Mouse (Mus musculus) kidney, postnatal 25 days (tissue): Measurements from ENCODE around the gene Cnbd2.

Experiments
- DNase-seq, 2 experiments: peaks; one replicate each; pipeline ENCODE4 v3.0.0; 2021; ENCODE audit warnings: mixed read lengths in 2 of 2

Cnbd2 gene

DNA sequence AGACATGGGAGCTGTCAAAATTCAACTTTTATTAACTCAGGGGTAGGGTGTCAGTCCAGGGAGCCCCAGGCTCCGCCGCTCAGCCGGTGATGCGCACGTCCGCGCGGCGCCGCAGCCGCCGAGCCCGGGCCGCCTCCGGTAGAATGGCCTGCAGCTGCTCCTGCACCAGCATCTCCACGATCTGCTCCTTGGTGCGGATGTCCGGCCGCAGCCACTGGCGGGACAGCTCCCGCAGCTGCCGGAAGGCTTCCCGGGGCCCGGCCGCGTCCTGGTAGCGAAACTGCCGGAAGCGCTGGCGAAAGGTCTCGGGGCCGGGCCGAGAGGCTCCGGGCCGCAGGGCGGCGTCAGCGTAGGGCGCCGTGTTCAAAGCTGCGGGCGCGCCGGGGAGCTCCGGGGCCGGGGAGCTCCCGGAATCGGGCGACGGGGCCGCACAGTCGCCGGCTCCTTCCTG, 233 bp upstream of the Cnbd2 start:
- DNase-seq, result peak; percentile 74 to 87

DNA sequence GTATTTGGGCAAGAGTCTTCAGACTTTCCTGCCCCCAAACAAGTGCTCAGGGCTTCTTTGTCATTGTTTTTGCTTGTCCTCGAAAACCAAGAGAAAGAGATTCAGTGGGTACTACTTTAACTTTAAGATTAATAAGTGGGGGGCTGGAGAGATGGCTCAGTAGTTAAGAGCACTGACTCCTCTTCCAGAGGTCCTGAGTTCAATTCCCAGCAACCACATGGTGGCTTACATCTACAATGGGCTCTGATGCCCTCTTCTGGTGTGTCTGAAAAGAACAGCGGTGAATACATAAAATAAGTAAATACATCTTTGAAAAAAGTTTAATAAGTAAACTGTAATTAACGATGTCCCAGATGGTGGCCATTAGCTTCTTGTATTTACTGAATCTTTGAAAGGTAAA, 1.1 kb downstream of the Cnbd2 start:
- DNase-seq, result no peak

DNA sequence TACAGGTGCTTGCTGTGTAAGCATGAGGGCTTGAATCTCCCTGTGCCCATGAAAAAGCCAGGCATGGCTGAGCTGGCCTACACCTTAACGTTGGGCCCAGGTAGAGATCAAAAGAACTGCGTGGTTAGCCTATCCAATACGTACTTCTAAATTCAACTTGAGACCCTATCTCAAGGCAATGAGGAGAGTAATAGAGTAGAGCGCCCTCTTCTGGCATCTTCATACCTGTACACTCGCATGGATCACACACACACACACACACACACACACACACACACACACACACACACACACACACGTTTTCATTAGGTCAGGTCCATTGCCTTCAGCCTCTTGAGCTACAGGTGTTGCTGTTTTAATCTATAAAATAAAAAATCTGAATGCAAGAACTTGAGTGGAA, 2.7 kb downstream of the Cnbd2 start:
- no peak for DNase-seq

DNA sequence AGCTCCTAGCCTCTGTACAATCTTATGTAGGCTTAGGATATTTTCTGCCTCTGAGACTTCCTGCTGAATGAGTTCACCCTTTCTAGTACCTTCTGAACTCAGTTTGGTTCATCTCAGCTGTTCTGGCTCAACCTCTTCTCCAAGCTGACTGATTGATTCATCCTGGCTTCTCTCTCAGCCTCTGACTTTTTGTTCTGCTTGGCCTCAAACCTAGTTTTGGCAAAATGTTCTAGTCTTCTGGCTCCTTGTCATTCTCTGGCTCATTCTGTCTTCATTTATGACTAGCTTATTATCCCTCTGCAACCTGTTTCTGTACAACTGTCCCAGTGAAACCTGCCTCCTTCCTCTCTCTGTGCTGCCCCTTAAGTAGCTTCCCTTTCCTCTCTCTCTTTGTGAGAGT, 6.4 kb downstream of the Cnbd2 start:
- no peak for DNase-seq

DNA sequence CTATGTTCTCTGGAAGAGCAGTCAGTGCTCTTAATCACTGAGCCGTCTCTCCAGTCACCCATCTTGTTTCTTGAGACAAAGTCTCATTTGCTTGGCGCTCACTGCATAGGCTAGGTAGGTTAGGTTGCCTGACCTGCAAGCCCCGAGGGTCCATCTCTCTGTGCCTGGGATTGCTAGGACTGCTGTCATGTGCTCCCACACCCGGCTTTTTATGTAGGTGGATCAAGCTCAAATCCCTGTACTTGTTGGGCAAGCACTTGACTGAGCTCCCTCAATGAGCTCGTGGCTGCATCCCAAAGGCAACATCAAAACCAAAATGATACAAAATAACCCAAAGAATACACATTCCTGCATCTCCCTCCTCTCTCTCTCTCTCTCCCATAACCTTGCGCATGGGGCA, 9.4 kb downstream of the Cnbd2 start:
- DNase-seq, result no peak

DNA sequence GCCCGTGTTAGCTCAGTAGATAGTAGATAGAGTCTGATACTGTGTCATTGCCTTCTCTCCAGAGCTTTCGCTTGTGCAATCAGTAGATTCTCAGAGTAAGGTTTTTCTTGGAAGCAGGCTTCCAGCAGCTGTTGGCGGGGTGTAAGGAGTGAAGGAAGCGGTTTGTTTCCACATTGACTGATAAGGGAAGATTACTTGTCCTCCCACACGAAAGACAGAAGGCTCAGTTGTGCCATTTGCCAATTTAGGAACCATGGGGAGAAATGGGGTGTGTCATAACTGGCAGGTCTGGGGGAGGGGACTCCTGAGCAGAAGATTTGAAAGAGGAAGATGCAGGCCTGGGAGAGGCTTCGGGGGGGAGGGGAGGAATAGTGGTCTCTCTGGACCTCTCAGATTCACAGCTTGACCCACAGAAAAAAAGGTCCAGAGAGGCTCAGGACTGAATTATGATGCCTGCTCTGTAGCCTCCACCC, 12.1 kb downstream of the Cnbd2 start:
- no peak for DNase-seq

DNA sequence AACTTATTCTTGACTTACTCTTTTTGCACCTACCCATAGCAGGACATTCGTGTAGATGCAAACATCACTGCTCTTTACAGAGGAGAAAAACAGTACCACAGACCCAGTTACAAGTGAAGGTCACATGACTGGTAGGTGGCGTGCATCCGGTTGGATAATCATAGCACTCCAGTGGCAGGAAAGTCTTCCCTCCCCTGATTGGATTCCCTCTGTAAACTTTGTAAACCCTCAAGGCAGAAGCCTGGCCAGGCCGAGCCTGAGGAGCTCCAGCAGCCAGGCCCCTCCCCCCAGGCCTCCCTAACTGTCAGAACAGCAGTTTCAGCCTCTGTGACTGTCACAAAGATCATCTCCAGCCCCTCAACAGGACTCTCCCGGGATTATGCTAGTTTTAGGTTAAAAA, 12.6 kb downstream of the Cnbd2 start:
- DNase-seq, result peak; percentile 46 to 70

DNA sequence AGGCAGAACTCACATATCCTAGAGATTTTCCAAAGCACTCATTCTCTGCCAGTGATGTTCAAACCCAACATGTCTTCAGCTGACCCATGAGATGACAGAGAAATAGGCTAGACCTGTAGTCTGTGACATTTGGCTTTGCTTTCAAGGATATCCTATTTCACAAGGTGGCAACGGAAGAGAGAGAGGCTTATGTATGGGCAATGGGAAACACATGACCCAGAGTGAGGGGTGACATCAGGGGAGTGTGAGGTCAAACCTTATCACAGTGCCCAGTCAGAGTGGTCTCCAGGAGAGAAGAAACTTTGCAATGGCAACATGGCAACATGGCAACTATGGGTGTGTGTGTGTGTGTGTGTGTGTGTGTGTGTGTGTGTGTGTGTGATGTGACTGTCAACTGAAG, 18.6 kb downstream of the Cnbd2 start:
- DNase-seq, result no peak

DNA sequence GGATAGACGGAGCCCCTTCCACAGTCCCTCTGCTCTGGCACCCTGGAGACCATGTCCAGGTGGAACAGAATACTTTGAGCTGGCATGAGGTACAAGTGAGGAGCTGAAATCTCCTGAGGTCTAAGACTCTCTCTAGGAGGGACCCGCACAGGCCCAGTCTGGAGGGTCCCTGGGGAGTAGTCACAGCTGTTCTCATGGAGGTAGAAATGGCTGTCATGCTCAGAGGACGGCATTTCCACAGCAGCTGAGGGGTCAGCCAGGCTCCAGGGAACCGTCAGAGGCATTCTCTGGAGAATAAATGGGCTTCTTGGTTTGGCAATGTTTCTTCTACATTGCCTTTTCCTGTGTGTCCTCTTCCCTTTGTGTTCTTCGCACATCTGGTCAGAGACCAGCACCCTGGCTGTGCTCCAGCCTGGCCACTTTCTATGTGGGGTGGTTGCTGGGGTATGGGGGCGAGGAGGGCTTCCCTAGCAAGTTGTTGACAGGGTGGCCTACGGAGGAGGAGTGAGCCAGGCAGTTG, 19.4 kb downstream of the Cnbd2 start:
- no peak for DNase-seq

DNA sequence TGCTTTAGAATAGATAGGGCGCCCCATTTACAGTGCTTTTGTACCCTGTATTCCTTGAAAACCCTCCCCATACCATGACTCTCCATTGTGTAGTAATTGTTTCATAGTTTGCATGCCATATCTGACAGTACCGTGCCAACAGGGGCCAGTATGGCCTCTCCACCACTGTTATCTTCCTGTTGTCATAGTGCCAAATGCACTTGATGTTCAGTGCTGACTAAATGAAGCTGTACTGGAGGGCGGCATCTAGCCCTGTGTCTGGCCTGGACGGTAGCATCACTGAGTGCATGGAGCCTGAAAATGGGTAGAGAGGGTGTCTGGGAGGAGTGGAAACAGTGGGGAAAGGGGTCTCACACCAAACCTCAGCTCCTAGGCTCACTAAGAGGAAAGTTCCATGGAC, 28.0 kb downstream of the Cnbd2 start:
- no peak for DNase-seq

DNA sequence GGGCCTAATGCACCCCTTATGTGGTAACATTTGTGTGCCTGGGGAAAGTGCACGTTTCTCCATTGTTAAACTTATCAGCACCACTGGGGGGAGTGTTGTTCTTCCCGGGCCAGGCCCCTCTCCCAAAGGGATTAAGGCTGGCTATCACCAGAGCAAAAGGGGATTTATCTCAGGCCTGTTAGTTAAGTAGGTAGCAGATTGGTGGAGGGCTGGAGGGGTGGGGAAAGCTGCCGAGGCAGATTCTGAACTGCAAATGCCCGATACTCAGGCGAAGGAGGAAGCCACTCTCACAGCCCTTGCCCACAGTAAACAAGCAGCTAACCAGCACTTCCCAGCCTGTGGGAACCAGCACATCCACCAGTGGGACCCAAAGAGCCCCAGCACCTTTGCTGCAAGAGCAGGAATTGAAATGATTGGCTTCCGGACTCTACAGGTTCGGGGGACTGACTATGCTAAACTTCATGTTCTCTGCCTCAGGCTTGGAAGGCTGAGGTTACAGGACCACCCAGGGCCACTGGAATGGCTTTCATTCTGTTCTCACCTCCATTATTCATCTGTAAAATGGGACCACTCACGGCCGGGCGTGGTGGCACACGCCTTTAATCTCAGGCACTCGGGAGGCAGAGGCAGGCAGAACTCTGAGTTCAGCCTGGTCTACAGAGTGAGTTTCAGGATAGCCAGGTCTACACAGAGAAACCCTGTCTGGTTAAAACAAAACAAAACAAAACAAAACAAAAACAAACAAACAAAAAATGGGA, 32.9 kb downstream of the Cnbd2 start:
- peak in 1 of 2 experiments; percentile 53 for DNase-seq

DNA sequence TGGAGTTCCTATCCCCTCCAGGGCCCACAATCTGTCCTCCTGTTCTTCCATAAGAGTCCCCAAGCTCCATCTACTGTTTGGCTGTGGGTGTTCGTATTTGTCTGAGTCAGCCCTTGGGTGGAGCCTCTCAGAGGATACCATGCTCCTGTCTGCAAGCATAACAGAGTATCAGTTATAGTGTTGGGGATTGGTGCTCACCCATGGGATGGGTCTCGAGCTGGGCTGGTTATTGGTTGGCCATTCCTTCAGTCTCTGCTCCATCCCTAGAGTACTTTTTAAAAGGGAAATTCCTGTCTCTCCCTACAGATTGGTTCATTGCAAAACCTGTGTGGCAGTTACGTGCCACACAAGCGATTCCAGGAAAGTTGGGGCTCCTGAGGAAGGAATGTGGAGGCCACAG, 36.7 kb downstream of the Cnbd2 start:
- DNase-seq, result no peak

DNA sequence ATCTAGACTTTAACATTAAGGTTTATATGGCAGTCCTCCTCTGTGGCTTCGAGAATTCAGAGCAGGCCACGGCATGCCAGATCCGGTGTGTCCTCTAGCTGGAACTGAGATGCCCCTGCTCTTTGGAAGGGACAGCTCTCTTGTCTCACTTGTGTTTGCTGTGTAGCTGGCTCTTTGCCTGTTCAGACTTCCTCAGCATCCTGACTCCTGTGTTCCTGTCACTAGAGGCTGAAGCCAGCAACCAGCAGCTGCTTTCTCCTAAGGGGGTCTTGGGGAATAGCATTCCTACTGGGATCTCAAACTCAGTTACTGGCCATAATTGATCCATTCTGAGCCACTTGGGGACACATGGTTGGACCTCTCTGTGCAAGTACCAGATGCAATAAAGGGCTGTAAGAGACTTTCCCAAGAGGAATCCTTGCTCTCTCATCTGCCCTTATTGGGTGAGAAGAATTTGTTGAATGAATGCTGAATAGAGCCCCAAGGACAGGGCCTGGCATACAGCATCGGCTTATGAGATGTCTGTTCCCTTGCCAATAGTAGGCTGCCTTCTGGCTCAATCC, 37.3 kb downstream of the Cnbd2 start:
- DNase-seq, result no peak

DNA sequence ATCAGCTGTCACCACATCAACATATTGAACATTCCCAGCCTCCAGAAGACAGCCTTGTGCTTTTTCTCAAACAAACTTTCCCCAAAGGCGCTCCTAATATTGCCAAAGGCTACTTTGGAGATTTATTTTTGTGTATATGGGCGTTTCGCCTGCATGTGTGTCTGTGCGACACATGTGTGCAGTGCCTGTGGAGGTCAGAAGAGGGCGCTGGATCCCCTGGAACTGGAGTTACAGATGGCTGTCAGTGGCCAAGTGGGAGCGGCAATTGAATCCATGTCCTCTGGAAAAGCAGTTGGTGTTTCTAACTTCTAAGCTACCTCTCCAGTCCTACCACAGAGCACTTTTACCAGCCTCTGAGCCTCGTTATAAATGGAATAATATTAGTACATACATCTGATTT, 39.1 kb downstream of the Cnbd2 start:
- DNase-seq, result peak in 1 of 2 experiments; percentile 19

DNA sequence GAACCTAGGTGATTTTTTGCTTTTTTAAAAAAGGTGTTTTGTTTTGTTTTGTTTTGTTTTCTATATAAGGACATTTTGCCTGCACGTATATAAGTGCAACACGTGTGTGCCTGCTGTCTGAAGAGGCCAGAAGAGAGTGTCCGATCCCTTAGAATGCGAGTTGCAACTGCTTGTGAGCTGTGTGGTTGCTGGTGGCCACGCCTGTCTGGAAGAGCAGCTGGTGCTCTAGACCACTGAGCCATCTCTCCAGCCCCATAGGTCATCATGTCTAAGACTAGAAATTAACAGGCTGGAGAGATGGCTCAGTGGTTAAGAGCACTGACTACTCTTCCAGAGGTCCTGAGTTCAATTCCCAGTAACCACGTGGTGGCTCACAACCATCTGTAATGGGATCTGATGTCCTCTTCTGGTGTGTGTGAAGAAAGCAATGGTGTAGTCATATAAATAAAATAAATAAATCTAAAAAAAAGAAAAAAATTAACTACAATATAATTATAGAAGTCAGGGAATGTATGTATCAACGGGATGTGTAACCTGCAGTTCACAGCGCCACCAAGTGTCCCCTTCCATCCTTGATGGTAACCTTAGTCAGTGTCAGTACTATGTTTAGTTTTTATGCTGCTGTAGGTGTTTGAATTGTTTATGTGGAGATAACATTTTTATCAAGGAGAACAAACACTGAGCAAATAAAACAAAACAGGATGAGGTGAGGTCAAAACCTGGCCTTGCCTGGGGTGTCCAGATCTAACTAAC, 40.5 kb downstream of the Cnbd2 start:
- DNase-seq, result peak in 1 of 2 experiments; percentile 43

DNA sequence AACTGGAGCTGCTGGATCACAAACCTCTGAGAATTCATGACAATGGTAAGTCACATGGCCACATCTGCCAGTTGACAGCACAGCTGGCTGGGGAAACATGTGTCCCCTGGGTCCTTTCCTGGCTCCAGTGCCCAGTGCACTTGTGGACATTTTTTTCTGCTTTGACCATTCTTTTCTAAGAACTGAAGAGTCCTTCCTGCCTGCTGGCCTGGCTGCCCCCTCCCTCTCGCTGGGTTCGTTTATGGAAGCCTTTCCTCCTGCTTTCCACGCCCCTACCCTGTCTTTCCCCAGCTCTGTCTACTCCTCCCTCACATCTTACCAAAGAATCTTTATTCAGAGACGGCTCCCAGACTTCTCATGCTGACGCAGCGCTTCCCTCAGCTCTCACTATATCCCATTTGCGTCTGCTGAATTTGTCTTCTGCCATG, 41.2 kb downstream of the Cnbd2 start:
- DNase-seq, result peak; percentile 18 to 50

DNA sequence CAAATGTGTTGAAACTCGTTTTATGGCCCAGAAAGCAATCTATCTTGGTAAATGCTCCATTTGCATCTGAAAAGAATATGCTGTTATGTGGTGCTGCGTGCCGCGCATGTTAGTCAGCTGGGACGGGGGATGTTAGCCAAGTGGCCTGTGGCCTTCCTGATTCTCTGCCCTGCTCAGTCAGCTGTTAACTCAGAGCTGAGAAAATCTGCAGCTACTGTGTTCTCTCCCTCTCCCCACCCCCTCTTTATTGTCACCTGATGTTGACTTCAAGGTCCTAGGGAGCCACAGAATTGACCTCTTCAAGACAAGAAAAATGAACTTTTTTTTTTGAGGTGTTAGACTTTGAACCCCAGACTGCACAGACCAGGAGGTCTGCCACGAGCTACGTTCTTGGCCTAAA, 43.9 kb downstream of the Cnbd2 start:
- DNase-seq, result peak; percentile 84 to 91

DNA sequence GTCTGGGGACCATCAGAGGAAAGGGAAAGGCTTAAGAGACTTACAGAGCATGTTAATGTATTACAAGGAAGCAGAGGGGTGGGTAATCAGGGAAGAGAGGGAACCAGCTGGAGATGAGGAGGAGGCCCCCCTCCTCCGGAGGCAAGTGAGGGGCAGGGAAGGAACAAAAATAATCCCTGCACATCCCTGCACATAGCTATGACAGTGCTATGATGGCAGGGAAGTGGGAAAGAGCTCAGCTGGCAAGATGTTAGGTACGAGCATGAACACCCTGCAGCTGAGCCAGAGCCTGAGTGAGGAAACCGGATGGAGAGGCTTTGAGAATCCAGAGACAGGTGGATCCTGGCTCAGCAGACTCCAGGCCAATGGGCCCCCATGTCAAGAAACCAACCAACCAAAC, 56.4 kb downstream of the Cnbd2 start:
- no peak for DNase-seq

DNA sequence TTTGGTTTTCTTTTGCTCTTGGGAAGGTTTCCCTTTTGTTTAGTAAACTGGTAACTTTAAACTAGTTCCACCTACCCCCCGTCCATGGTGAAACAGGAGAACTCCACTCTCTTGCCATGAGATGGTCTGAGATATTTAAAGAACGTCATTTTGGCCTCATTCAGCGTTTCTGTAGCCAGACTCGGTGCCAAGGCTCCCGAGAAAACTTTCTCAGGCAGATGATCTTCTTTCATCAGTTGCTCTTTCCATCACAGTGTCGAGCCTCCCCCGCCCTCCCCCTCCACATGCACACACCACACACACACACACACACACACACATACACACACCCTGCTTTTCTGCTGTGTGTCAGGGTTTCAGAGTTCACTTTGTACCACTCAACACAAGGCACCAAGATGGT, 58.8 kb downstream of the Cnbd2 start:
- DNase-seq, result no peak

DNA sequence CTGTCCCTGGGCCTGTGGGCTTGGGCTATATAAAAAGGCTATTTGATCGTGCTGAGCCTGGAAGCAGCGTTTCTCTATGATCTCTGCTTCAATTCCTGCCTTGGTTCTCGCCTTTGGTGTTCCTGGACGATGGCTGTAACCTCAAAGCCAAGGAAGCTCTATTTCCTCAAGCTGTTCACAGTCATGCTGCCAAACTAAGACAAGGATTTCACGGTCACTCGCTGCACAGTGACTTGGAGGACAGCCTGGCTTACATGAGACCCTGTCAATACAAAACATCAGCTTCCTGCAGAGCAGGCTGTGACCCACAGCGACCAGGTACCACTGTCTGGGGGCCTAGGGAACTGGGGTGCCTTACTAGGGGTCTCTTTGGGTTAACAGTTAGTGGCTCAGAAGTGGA, 64.9 kb downstream of the Cnbd2 start:
- DNase-seq, result no peak

DNA sequence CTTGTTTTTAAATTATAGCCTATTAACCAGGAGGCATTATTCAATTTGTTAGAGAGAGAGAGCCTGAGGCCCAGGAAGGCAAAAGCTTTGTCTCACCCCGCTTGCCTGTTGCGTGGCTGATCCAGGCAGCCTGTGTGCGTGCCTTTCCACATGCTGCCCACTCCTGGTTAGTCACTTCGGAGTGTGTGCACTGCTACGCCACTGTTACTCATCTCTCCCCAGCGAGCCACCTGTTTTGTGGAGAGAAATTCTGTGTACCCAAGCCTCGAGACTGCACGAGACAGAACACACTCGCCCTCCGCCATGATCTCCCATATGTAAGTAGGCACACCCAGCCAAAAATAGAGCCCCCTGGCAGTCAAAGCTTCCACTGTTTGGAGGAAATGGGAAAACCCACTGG, 67.8 kb downstream of the Cnbd2 start:
- no peak for DNase-seq

DNA sequence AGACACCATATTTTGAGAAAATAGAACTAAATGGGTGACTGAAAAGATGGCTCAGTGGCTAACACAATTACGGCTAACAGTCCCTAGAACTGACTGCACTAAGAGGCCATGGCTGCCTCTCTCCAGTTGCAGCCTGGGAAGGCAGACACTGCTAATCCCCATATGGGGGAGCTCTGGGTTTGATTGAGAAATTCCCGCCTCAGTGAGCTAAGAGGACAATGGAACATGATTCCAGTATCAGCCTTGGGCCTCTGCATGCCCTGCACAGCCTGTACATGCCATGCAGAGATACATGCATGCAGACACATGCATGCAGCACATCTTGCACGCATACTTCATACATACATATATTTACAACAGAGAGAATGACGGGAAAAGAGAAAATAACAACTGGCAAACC, 69.3 kb downstream of the Cnbd2 start:
- no peak for DNase-seq

DNA sequence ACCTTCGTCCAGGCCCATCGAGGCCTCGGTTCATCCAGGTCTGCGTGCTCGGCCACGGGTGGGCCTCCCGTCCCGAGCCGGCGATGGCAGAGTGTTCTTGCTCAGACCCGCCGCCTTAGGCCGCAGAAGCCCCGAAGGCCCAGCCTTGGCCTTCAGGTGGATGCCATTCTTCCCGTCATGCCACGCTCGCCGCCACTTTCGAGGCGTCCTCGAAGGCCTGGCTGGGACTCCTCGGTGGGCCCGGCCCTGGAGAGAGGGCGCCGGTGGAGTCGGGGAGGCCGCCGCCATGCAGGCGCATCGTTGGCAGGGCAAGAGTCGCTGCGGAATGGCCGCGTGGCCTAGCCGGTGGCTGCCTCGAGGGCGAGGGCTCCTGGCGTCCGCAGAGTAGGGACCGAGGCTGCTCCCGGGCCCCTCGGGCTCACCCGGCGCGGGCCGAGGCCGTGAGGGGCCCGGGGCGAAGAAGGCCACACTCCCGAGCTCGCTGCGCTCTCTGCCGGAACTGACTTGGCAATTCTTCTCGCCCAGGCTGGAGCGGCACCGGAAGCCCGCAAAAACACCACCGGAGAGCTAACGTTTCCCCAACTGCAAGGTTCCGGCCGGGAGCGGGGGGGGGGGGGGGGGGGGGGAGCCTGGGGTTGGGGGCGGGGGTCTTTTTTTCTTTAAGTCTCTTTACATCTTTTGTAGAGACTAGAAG, 80.5 kb downstream of the Cnbd2 start:
- DNase-seq, result peak; percentile 80 to 92
